15 mouse cellular contexts compared by ENCODE assay signal in the genomic region with DNA sequence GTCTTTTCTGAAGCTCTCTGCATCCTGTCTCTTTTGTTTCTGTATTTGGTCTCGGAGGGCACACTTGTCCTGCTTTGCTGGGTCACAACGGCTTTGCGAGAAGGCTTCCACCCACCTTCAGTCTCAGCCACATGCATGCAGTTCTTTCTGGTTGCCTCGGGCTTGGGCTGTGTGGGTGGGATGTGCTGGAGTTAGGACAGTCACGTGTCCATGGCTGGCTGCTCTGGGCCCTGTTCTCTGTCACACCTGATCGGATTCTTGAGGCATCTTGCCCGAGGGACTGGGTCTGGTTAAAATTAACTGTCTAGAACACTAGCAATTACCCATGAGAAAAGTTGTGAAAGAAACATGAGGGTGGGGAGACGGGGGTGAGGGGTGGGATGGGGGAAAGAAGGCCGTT. TPM values are rescaled to one million over a fixed set of nuclear protein-coding genes. Genes with fewer than 3 reads are reported as not detected.
DNase-seq lines count a peak whose midpoint lies in the region; ATAC-seq and TF ChIP-seq lines count a peak whose summit lies in the region.
"Had no signal": no experiment of that assay in that cellular context is flagged by ENCODE, and none has a peak within 500 bp of the region (broad histone marks: within the 10 kb centered on the region; RNA-seq: fewer than 3 reads in every experiment).

No protein-coding gene starts in this region.

- no peak overlapping the region for H3K4me2 ChIP-seq in hindbrain, embryonic 11.5 days (replicated peaks; ENCODE audit: low read depth, low read length)
- H3K4me2 ChIP-seq in hindbrain, embryonic 16.5 days (ENCODE audit: low read length): no peak overlapping the region
- no peak overlapping the region for H3K4me2 ChIP-seq in liver, embryonic 12.5 days
- H3K4me2 ChIP-seq: liver, embryonic 15.5 days; stomach, embryonic 15.5 days had no signal

- no peak overlapping the region for H3K9ac ChIP-seq in hindbrain, embryonic 11.5 days (ENCODE audit: low read depth, low read length)
- no peak overlapping the region for H3K9ac ChIP-seq in hindbrain, embryonic 16.5 days (ENCODE audit: low read depth, low read length)
- H3K9ac ChIP-seq in liver, embryonic 12.5 days: no peak overlapping the region
- H3K9ac ChIP-seq: liver, embryonic 15.5 days; stomach, embryonic 15.5 days had no signal

- H3K9me3 ChIP-seq in hindbrain, embryonic 11.5 days (ENCODE audit: control insufficient read depth, low read length): no peaks in the 10 kb centered on the region
- no peaks in the 10 kb centered on the region for H3K9me3 ChIP-seq in hindbrain, embryonic 16.5 days (ENCODE audit: control insufficient read depth, low read length)
- no peaks in the 10 kb centered on the region for H3K9me3 ChIP-seq in liver, embryonic 12.5 days (replicated peaks)
- H3K9me3 ChIP-seq: liver, embryonic 15.5 days; stomach, embryonic 15.5 days had no signal

- DNase-seq in hindbrain, embryonic 11.5 days (ENCODE audit: low spot score): peak; percentile 4
- peak; percentile 8 for DNase-seq in ES-CJ7 (ENCODE audit: low read depth, low spot score)
- peak; percentile 23 for DNase-seq in fat pad, adult 2 months (ENCODE audit: extremely low read depth, low read depth, low spot score)
- DNase-seq in kidney, postnatal 14 days: peak; percentile 71
- no peak for DNase-seq in layer of hippocampus, adult 2 months (ENCODE audit: low spot score in 2 of 2)
- DNase-seq: cerebellum, adult 11-12 months; gastrocnemius, postnatal 36 days; heart, postnatal 4 days; right cerebral cortex, adult 18-20 months had no signal

- no peak for TF ChIP-seq CTCF in layer of hippocampus, adult 2 months (conservative IDR thresholded peaks at IDR 0.05)

- H3K4me3 ChIP-seq in hindbrain, embryonic 11.5 days (ENCODE audit: low read depth, low read length): no peak overlapping the region
- H3K4me3 ChIP-seq in hindbrain, embryonic 16.5 days (ENCODE audit: low read length): no peak overlapping the region
- H3K4me3 ChIP-seq in liver, embryonic 12.5 days: no peak overlapping the region
- no peak overlapping the region for H3K4me3 ChIP-seq in layer of hippocampus, adult 2 months
- H3K4me3 ChIP-seq: liver, embryonic 15.5 days; stomach, embryonic 15.5 days had no signal

- no peaks in the 10 kb centered on the region for H3K4me1 ChIP-seq in hindbrain, embryonic 11.5 days (replicated peaks; ENCODE audit: control insufficient read depth, insufficient read depth, low read length)
- H3K4me1 ChIP-seq in hindbrain, embryonic 16.5 days (ENCODE audit: control insufficient read depth, insufficient read depth, low read depth, low read length): 0 out of 2 replicates have a peak, but pooled peaks cover 2% of the 10 kb centered on the region
- H3K4me1 ChIP-seq in liver, embryonic 12.5 days: peaks cover 13% of the 10 kb centered on the region; the same call in 1 of the 2 replicates
- H3K4me1 ChIP-seq: stomach, embryonic 15.5 days had no signal

- no peak overlapping the region for H3K27ac ChIP-seq in hindbrain, embryonic 11.5 days (ENCODE audit: low read depth, low read length)
- no peak overlapping the region for H3K27ac ChIP-seq in hindbrain, embryonic 16.5 days (ENCODE audit: low read depth, low read length)
- H3K27ac ChIP-seq in liver, embryonic 12.5 days: no peak overlapping the region
- no peak overlapping the region for H3K27ac ChIP-seq in layer of hippocampus, adult 2 months
- H3K27ac ChIP-seq: liver, embryonic 15.5 days; stomach, embryonic 15.5 days had no signal

- 0 out of 2 replicates have a peak, but pooled peaks have one; percentile 59 for ATAC-seq in hindbrain, embryonic 11.5 days (ENCODE audit: low FRiP score)
- ATAC-seq in hindbrain, embryonic 16.5 days: no peak
- ATAC-seq in granulocyte monocyte progenitor cell, adult 5-6 weeks (replicated peaks; ENCODE audit: poor library complexity, severe bottlenecking): no peak
- no peak for ATAC-seq in liver, embryonic 12.5 days
- ATAC-seq: forebrain, embryonic 14.5 days had no signal

- H3K36me3 ChIP-seq in hindbrain, embryonic 11.5 days (ENCODE audit: control insufficient read depth, insufficient read depth, low read length): no peaks in the 10 kb centered on the region
- H3K36me3 ChIP-seq in hindbrain, embryonic 16.5 days (ENCODE audit: control insufficient read depth, insufficient read depth, low read length): no peaks in the 10 kb centered on the region
- no peaks in the 10 kb centered on the region for H3K36me3 ChIP-seq in liver, embryonic 12.5 days
- H3K36me3 ChIP-seq: liver, embryonic 15.5 days; stomach, embryonic 15.5 days had no signal

- WGBS in hindbrain, embryonic 11.5 days: 47% methylated on average over 9 of the region's 9 CpGs
- WGBS in hindbrain, embryonic 16.5 days: 45% methylated on average over 9 of the region's 9 CpGs
- 55% methylated on average over 9 of the region's 9 CpGs for WGBS in liver, embryonic 12.5 days (ENCODE audit: insufficient replicate concordance)

- H3K27me3 ChIP-seq in hindbrain, embryonic 11.5 days (ENCODE audit: control insufficient read depth, insufficient read depth, low read length): no peaks in the 10 kb centered on the region
- H3K27me3 ChIP-seq in hindbrain, embryonic 16.5 days (replicated peaks; ENCODE audit: control insufficient read depth, insufficient read depth, low read length): no peaks in the 10 kb centered on the region
- H3K27me3 ChIP-seq in liver, embryonic 12.5 days (replicated peaks): no peaks in the 10 kb centered on the region
- H3K27me3 ChIP-seq: stomach, embryonic 15.5 days had no signal

RNA-seq across cellular contexts. Expression of a gene that starts 36.7 kb away (rescaled TPM):
- 13.0 and 16.0 TPM in 2 replicates for polyA plus RNA-seq in hindbrain, embryonic 11.5 days (2014; fragmentation: Nextera tagmentation; extraction: Ambion mirVana)
- polyA plus RNA-seq in hindbrain, embryonic 16.5 days (2015; fragmentation: Nextera tagmentation; extraction: Ambion mirVana): 12.1 and 13.5 TPM in 2 replicates
- total RNA-seq in granulocyte monocyte progenitor cell, adult 5-6 weeks (2014; fragmentation: Nextera tagmentation): 33.6 and 43.6 TPM in 2 replicates
- total RNA-seq in granulocyte monocyte progenitor cell, adult 5-6 weeks (2017): 54.3 and 66.2 TPM in 2 replicates
- polyA plus RNA-seq in liver, embryonic 12.5 days (2016; fragmentation: Nextera tagmentation; extraction: Ambion mirVana): 16.8 and 17.0 TPM in 2 replicates
- total RNA-seq in layer of hippocampus, adult 2 months (2021): 10 to 100 TPM in 1 of 2 experiments, 1 to 10 TPM in 1; 9.4 to 11.2 TPM

Comparison
In these comparisons a context has a peak if more than half of its experiments do, and no peak if none do; other contexts are left out.
1. DNase-seq: peak in hindbrain, embryonic 11.5 days (single experiment), ES-CJ7 (single experiment), fat pad, adult 2 months (single experiment) and kidney, postnatal 14 days (single experiment); none in layer of hippocampus, adult 2 months (0 of 2).